Mouse (Mus musculus) hindbrain, embryonic 11.5 days (tissue): ENCODE measurements around the gene Sla2. TPM values are rescaled to one million over a fixed set of nuclear protein-coding genes. Genes with fewer than 3 reads are reported as not detected.
"Not testable (repeated sequence)": the region's sequence is repeated elsewhere in the genome, so short reads cannot be mapped to it uniquely, and the experiment has no call there.

Experiments used
- ATAC-seq: fragments of 200-750 bp; cut with Nextera tagmentation; 2 replicates; pipeline ENCODE4 v1.8.0; 2017; ENCODE audit warnings: mild to moderate bottlenecking, moderate TSS enrichment, moderate library complexity; ENCODE audit not compliant: low FRiP score
- DNase-seq: peaks from one replicate; pipeline ENCODE4 v3.0.0-alpha.2; 2015; ENCODE audit warnings: low spot score
- H3K27ac ChIP-seq: fragments of 300-500 bp; sonication (generic); 2 replicates; pipeline ENCODE4 v1.5.1; 2014; ENCODE audit warnings: mild to moderate bottlenecking, low read depth, low read length
- H3K27me3 ChIP-seq: fragments of 300-500 bp; sonication (generic); 2 replicates; pipeline ENCODE4 v1.6.1; 2014; ENCODE audit warnings: mild to moderate bottlenecking, low read length, moderate library complexity, mixed read lengths; ENCODE audit not compliant: control insufficient read depth, insufficient read depth
- H3K36me3 ChIP-seq: fragments of 300-500 bp; sonication (generic); 2 replicates; pipeline ENCODE4 v1.6.1; 2014; ENCODE audit warnings: mild to moderate bottlenecking, low read length, moderate library complexity, mixed read lengths; ENCODE audit not compliant: control insufficient read depth, insufficient read depth
- H3K4me1 ChIP-seq: fragments of 300-500 bp; sonication (generic); replicated peaks from 2 replicates; pipeline ENCODE4 v1.6.1; 2014; ENCODE audit warnings: low read length, mixed read lengths; ENCODE audit not compliant: control insufficient read depth, insufficient read depth
- H3K4me2 ChIP-seq: fragments of 300-500 bp; sonication (generic); replicated peaks from 2 replicates; pipeline ENCODE4 v1.6.1; 2014; ENCODE audit warnings: mild to moderate bottlenecking, low read depth, low read length
- H3K4me3 ChIP-seq: fragments of 300-500 bp; sonication (generic); 2 replicates; pipeline ENCODE4 v1.5.1; 2014; ENCODE audit warnings: low read depth, low read length
- H3K9ac ChIP-seq: fragments of 300-500 bp; sonication (generic); 2 replicates; pipeline ENCODE4 v1.6.1; 2014; ENCODE audit warnings: low read depth, low read length
- H3K9me3 ChIP-seq: fragments of 300-500 bp; sonication (generic); 2 replicates; pipeline ENCODE4 v1.6.1; 2016; ENCODE audit warnings: low read length; ENCODE audit not compliant: control insufficient read depth
- WGBS: fragments of 180-500 bp; shearing (Covaris S2); extraction: QIAGEN DNeasy Blood & Tissue Kit; methylation state at CpG from one replicate; pipeline ENCODE4 v1.1.7; 2014; 5-methylcytosine and 5-hydroxymethylcytosine counted together
- polyA plus RNA-seq: library from polyadenylated mRNA; unstranded; fragments of >200 nt; fragmentation: Nextera tagmentation; extraction: Ambion mirVana; gene quantifications from 2 replicates; pipeline ENCODE4 v1.2.1, GENCODE M21; 2014

The Sla2 gene
- polyA plus RNA-seq, 1 experiment from 2014 or later, result 0.59 TPM

- ATAC-seq (no peak), DNase-seq (no peak)
- Histone ChIP-seq H3K36me3 (0 out of 2 replicates have a peak, but pooled peaks cover 2% of the 10 kb centered on the region), H3K4me3 (no peak overlapping the region), H3K4me2 (no peak overlapping the region), H3K4me1 (no peaks in the 10 kb centered on the region), H3K27me3 (no peaks in the 10 kb centered on the region), H3K27ac (no peak overlapping the region), H3K9ac (no peak overlapping the region), H3K9me3 (no peaks in the 10 kb centered on the region)
- WGBS, result 98% methylated on average over 1 of the region's 1 CpGs
Observed at GRCm38 (mm10) chr2:156856311-156856710, 30.7 kb downstream of the Sla2 start.

GRCm38 (mm10) chr2:156853999-156854771, 32.8 kb downstream of the Sla2 start:
- 59% methylated on average over 13 of the region's 13 CpGs for WGBS
- H3K4me3 ChIP-seq, H3K9me3 ChIP-seq, H3K27me3 ChIP-seq, H3K4me1 ChIP-seq, H3K4me2 ChIP-seq, H3K9ac ChIP-seq, H3K36me3 ChIP-seq, H3K27ac ChIP-seq, ATAC-seq: not testable (repeated sequence)
- peak; percentile 28 for DNase-seq

- not testable (repeated sequence) for H3K4me1 ChIP-seq, H3K4me3 ChIP-seq, H3K27me3 ChIP-seq, H3K9me3 ChIP-seq, H3K9ac ChIP-seq, ATAC-seq, H3K36me3 ChIP-seq, H3K27ac ChIP-seq, DNase-seq, H3K4me2 ChIP-seq
- 98% methylated on average over 8 of the region's 13 CpGs for WGBS
Observed at GRCm38 (mm10) chr2:156853584-156853983, 33.4 kb downstream of the Sla2 start.

- H3K36me3 ChIP-seq, result peaks cover 8% of the 10 kb centered on the region; the same call in 1 of the 2 replicates
- H3K9ac ChIP-seq, result no peak overlapping the region
- H3K4me1 ChIP-seq, result no peaks in the 10 kb centered on the region
- no peak overlapping the region for H3K4me2 ChIP-seq
- no peak overlapping the region for H3K4me3 ChIP-seq
- WGBS, result 91% methylated on average over 5 of the region's 5 CpGs
- no peak overlapping the region for H3K27ac ChIP-seq
- no peak for DNase-seq
- H3K27me3 ChIP-seq, result no peaks in the 10 kb centered on the region
- no peak for ATAC-seq
- no peaks in the 10 kb centered on the region for H3K9me3 ChIP-seq
Observed at GRCm38 (mm10) chr2:156850505-156850904, 36.5 kb downstream of the Sla2 start.

GRCm38 (mm10) chr2:156848526-156849182, 38.3 kb downstream of the Sla2 start:
- 93% methylated on average over 6 of the region's 6 CpGs for WGBS
- no peak for ATAC-seq
- no peak overlapping the region for H3K9ac ChIP-seq
- H3K4me2 ChIP-seq, result no peak overlapping the region
- H3K36me3 ChIP-seq, result peaks cover 8% of the 10 kb centered on the region; the same call in 1 of the 2 replicates
- no peak for DNase-seq
- H3K9me3 ChIP-seq, result no peaks in the 10 kb centered on the region
- peaks cover 6% of the 10 kb centered on the region; the same call in 1 of the 2 replicates for H3K4me1 ChIP-seq
- H3K4me3 ChIP-seq, result no peak overlapping the region
- no peaks in the 10 kb centered on the region for H3K27me3 ChIP-seq
- H3K27ac ChIP-seq, result no peak overlapping the region

- Histone ChIP-seq H3K36me3 (peaks cover 8% of the 10 kb centered on the region; the same call in 1 of the 2 replicates), H3K4me1 (peaks cover 9% of the 10 kb centered on the region; the same call in 1 of the 2 replicates), H3K9me3 (no peaks in the 10 kb centered on the region), H3K9ac (no peak overlapping the region), H3K4me3 (no peak overlapping the region), H3K27me3 (no peaks in the 10 kb centered on the region), H3K27ac (no peak overlapping the region), H3K4me2 (no peak overlapping the region)
- WGBS, result 63% methylated on average over 6 of the region's 6 CpGs
- no peak for ATAC-seq
- no peak for DNase-seq
Observed at GRCm38 (mm10) chr2:156847653-156848052, 39.3 kb downstream of the Sla2 start.

- H3K27ac ChIP-seq, result 0 out of 2 replicates have a peak overlapping the region, but pooled peaks have one; percentile 32
- no peaks in the 10 kb centered on the region for H3K9me3 ChIP-seq
- ATAC-seq (no peak), DNase-seq (no peak)
- H3K4me2 ChIP-seq, result no peak overlapping the region
- H3K36me3 ChIP-seq, result peaks cover 3% of the 10 kb centered on the region; the same call in 1 of the 2 replicates
- WGBS, result 41% methylated on average over 10 of the region's 10 CpGs
- no peak overlapping the region for H3K9ac ChIP-seq
- peaks cover 14% of the 10 kb centered on the region; the same call in 1 of the 2 replicates for H3K4me1 ChIP-seq
- no peak overlapping the region for H3K4me3 ChIP-seq
- H3K27me3 ChIP-seq, result no peaks in the 10 kb centered on the region
Observed at GRCm38 (mm10) chr2:156844715-156845114, 42.3 kb downstream of the Sla2 start.

- Histone ChIP-seq H3K27ac (no peak overlapping the region), H3K36me3 (peaks cover 3% of the 10 kb centered on the region; the same call in 1 of the 2 replicates), H3K4me2 (no peak overlapping the region), H3K4me3 (no peak overlapping the region), H3K4me1 (peaks cover 14% of the 10 kb centered on the region; the same call in 1 of the 2 replicates), H3K9me3 (no peaks in the 10 kb centered on the region), H3K27me3 (no peaks in the 10 kb centered on the region), H3K9ac (no peak overlapping the region)
- DNase-seq, result no peak
- WGBS, result 87% methylated on average over 10 of the region's 10 CpGs
- no peak for ATAC-seq
Observed at GRCm38 (mm10) chr2:156843331-156843730, 43.7 kb downstream of the Sla2 start.
